Comparison of ENCODE assay signal across 22 mouse cellular contexts in the genomic region with DNA sequence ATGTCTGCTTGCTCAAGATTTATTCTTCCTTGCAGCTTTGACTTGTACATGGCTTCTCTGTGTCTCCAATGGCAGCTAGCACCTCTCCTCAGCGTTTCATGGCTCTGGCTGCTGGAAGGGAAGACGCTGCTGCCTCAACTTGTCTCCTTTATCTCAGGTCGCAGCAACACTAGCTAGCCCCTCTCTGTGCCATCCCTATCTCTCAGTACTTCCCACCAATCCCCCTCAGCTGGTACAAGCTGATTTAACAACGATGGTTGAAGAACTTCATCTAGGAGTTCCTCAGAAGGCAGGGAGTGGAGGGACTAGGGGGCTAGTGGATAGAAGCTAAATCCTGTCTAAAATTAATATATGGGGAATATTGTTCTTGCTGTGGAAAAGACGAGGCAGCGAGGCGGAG.
"Had no signal": no experiment of that assay in that cellular context is flagged by ENCODE, and none has a peak within 500 bp of the region (broad histone marks: within the 10 kb centered on the region; RNA-seq: fewer than 3 reads in every experiment).

No protein-coding gene starts in this region.

- H3K4me2 ChIP-seq: intestine, embryonic 15.5 days; kidney, embryonic 15.5 days; limb, embryonic 13.5 days; lung, embryonic 14.5 days; midbrain, embryonic 13.5 days; neural tube, embryonic 13.5 days; stomach, embryonic 15.5 days had no signal

- H3K27ac ChIP-seq: intestine, embryonic 15.5 days; kidney, embryonic 15.5 days; limb, embryonic 10.5 days; limb, embryonic 13.5 days; macrophage; midbrain, embryonic 13.5 days; neural tube, embryonic 13.5 days; stomach, embryonic 15.5 days had no signal

- H3K9ac ChIP-seq: intestine, embryonic 15.5 days; kidney, embryonic 15.5 days; limb, embryonic 13.5 days; lung, embryonic 14.5 days; midbrain, embryonic 13.5 days; neural tube, embryonic 13.5 days; stomach, embryonic 15.5 days had no signal

- H3K27me3 ChIP-seq: intestine, embryonic 15.5 days; kidney, embryonic 15.5 days; limb, embryonic 13.5 days; midbrain, embryonic 13.5 days; neural tube, embryonic 13.5 days; stomach, embryonic 15.5 days had no signal

- H3K9me3 ChIP-seq: intestine, embryonic 15.5 days; kidney, embryonic 15.5 days; limb, embryonic 10.5 days; limb, embryonic 13.5 days; megakaryocyte, embryonic 14.5 days; midbrain, embryonic 13.5 days; neural tube, embryonic 13.5 days; stomach, embryonic 15.5 days had no signal

- DNase-seq: kidney, adult 11 months; kidney, adult 8-10 months; kidney, postnatal 10 days; kidney, postnatal 36 days; layer of hippocampus, postnatal 36 days; lung, embryonic 14.5 days; retina, postnatal 1 day; right cerebral cortex, postnatal 25 days; spleen, adult 18-20 months; thymus, postnatal 25 days had no signal

- H3K4me3 ChIP-seq: intestine, embryonic 15.5 days; kidney, embryonic 15.5 days; limb, embryonic 10.5 days; limb, embryonic 13.5 days; megakaryocyte, embryonic 14.5 days; midbrain, embryonic 13.5 days; myocyte; neural tube, embryonic 13.5 days; stomach, embryonic 15.5 days had no signal

- H3K36me3 ChIP-seq: intestine, embryonic 15.5 days; kidney, embryonic 15.5 days; limb, embryonic 10.5 days; limb, embryonic 13.5 days; midbrain, embryonic 13.5 days; neural tube, embryonic 13.5 days; stomach, embryonic 15.5 days had no signal

- H3K4me1 ChIP-seq: limb, embryonic 10.5 days; limb, embryonic 13.5 days; midbrain, embryonic 13.5 days; neural tube, embryonic 13.5 days; stomach, embryonic 15.5 days had no signal

- ATAC-seq: intestine, embryonic 15.5 days; lung, postnatal 0 days; midbrain, embryonic 13.5 days; midbrain, embryonic 16.5 days had no signal
